Mouse (Mus musculus): ENCODE measurements around the gene Anxa6.

Gene Anxa6

DNA sequence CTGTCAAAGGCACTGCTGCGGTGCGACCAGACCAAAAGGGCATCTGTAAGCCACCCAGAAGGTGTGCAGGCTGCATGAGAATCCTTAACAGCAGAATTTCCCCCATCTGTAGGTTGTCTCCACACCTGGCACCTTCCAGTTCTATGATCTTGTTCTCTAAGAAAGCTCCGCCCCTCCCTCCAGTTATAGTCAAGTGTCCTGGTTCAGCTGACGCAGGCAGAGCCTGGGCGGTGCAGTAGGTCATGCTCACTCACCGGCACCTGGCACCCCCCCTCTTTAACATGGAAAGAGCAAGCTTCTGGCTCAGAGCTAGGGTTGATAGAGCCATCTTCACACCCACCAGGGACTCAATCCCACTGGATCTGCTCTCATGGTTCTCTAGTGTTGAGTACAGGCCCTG is 104.0 kb downstream of the Anxa6 start:
- DNase-seq (ENCODE audit: low spot score in 2 of 2) = no peak
